Comparison of ENCODE assay signal across 20 mouse cellular contexts in the genomic region with DNA sequence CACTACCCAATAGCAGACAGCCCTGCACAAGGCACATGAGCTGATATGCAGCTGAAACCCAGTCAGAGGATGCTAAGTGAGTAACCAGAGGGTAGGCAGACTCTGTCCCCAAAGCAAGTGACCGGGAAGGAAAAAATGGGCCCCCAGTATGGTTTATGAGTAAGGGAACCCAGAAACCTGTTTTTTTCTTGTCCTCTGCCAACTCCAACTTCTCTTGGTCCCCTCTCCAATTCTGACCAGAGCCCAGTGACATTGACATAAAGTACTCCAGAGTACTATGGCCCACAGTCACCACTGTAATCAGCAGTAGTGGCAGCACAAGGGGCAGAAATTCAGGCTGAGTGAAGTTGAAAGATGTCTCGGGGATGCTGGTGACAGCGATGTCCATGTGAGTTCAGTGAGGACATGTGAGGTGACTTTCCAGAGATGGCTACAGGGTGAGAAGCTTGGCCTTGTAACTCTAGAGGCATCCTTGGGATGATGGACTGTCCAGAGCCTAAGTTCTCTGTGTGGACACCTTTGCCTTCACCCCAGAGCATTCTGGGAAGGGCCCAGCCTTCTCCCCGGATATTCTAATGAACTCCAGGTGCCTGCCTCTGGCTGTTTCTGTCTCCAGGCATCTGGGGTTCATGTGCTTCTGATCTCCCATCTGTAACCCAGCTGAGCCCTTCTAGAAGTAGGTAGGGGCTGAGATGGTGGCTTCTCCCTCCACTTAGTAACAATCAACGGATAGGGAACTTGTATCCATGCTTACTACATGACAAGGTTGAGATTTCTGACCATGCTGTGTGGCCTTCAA. TPM values are rescaled to one million over a fixed set of nuclear protein-coding genes. Genes with fewer than 3 reads are reported as not detected.
DNase-seq lines count a peak whose midpoint lies in the region; ATAC-seq and TF ChIP-seq lines count a peak whose summit lies in the region.
"Had no signal": no experiment of that assay in that cellular context is flagged by ENCODE, and none has a peak within 500 bp of the region (broad histone marks: within the 10 kb centered on the region; RNA-seq: fewer than 3 reads in every experiment).

No protein-coding gene starts in this region.

- 61% methylated on average over 5 of the region's 5 CpGs for WGBS in heart, embryonic 13.5 days

- no peak overlapping the region for H3ac ChIP-seq in myocyte (ENCODE audit: control insufficient read depth, insufficient read length)

- peak overlapping the region; percentile 68 for H3K9ac ChIP-seq in heart, embryonic 13.5 days
- H3K9ac ChIP-seq: embryonic facial prominence, embryonic 15.5 days; forebrain, embryonic 13.5 days; hindbrain, embryonic 14.5 days; liver, embryonic 14.5 days; midbrain, embryonic 15.5 days had no signal

- no peak overlapping the region for H3K4me2 ChIP-seq in heart, embryonic 13.5 days
- peak overlapping the region; percentile 76 for H3K4me2 ChIP-seq in myocyte (ENCODE audit: low read depth)
- H3K4me2 ChIP-seq: embryonic facial prominence, embryonic 15.5 days; forebrain, embryonic 13.5 days; hindbrain, embryonic 14.5 days; midbrain, embryonic 15.5 days had no signal

- intact Hi-C loops in heart, postnatal 36 days (cut with DNase I), result no loop called here
- intact Hi-C loops in left cerebral cortex, adult 2 months (cut with DNase I), result no loop called here
- intact Hi-C loops in left cerebral cortex, postnatal 25 days (cut with DNase I), result no loop called here

- peaks cover 12% of the 10 kb centered on the region for H3K36me3 ChIP-seq in heart, embryonic 13.5 days
- peaks cover 11% of the 10 kb centered on the region for H3K36me3 ChIP-seq in myocyte (ENCODE audit: control insufficient read depth, insufficient read depth)
- H3K36me3 ChIP-seq: embryonic facial prominence, embryonic 15.5 days; G1E; midbrain, embryonic 15.5 days had no signal

- H3K4me3 ChIP-seq in heart, embryonic 13.5 days, result no peak overlapping the region
- H3K4me3 ChIP-seq in left cerebral cortex, adult 2 months, result no peak overlapping the region
- H3K4me3 ChIP-seq in embryonic fibroblast, embryonic 13.5 days (ENCODE audit: insufficient read depth, low read length), result no peak overlapping the region
- no peak overlapping the region for H3K4me3 ChIP-seq in myocyte
- H3K4me3 ChIP-seq: embryonic facial prominence, embryonic 15.5 days; forebrain, embryonic 13.5 days; midbrain, embryonic 15.5 days had no signal

- no peaks in the 10 kb centered on the region for H3K27me3 ChIP-seq in heart, embryonic 13.5 days (replicated peaks)
- no peaks in the 10 kb centered on the region for H3K27me3 ChIP-seq in myocyte (ENCODE audit: control insufficient read depth, insufficient read depth, insufficient read length)
- H3K27me3 ChIP-seq: embryonic facial prominence, embryonic 15.5 days; forebrain, embryonic 13.5 days; midbrain, embryonic 15.5 days had no signal

- DNase-seq in heart, postnatal 36 days, result no peak
- no peak for DNase-seq in left cerebral cortex, adult 2 months (ENCODE audit: extremely low spot score in 1 of 2, low spot score in 2 of 2)
- DNase-seq in left cerebral cortex, postnatal 25 days (ENCODE audit: low spot score in 2 of 2), result no peak
- DNase-seq: cerebellum, adult 9-10 months; gastrocnemius, postnatal 25 days; left cerebral cortex, postnatal 4 days had no signal

- no peaks in the 10 kb centered on the region for H3K9me3 ChIP-seq in heart, embryonic 13.5 days
- H3K9me3 ChIP-seq: embryonic facial prominence, embryonic 15.5 days; forebrain, embryonic 13.5 days; G1E; midbrain, embryonic 15.5 days had no signal

- TF ChIP-seq CTCF in left cerebral cortex, adult 2 months (IDR thresholded peaks at IDR 0.05), result no peak
- TF ChIP-seq CTCF in embryonic fibroblast, embryonic 13.5 days (IDR thresholded peaks at IDR 0.05; ENCODE audit: borderline replicate concordance, insufficient read depth, low read length), result no peak

- H3K27ac ChIP-seq in heart, embryonic 13.5 days (replicated peaks), result peak overlapping the region; percentile 89
- H3K27ac ChIP-seq in left cerebral cortex, adult 2 months, result peak overlapping the region; percentile 36; the same call in 1 of the 2 replicates
- H3K27ac ChIP-seq in embryonic fibroblast, embryonic 13.5 days (ENCODE audit: insufficient read depth, low read length), result peak overlapping the region; percentile 36
- H3K27ac ChIP-seq: forebrain, embryonic 13.5 days; hindbrain, embryonic 14.5 days; liver, embryonic 14.5 days; midbrain, embryonic 15.5 days had no signal

- no peak for ATAC-seq in heart, embryonic 13.5 days (ENCODE audit: extremely low read depth, insufficient number of reproducible peaks, low FRiP score, low TSS enrichment)
- no peak for ATAC-seq in erythroblast, adult 5-6 weeks (replicated peaks; ENCODE audit: low FRiP score, poor library complexity, severe bottlenecking)
- ATAC-seq: CD4-positive, CD25-positive, alpha-beta regulatory T cell, adult 4 months; forebrain, embryonic 13.5 days; intestine, postnatal 0 days; midbrain, embryonic 15.5 days had no signal

- H3K79me2 ChIP-seq in myocyte (ENCODE audit: control insufficient read depth, insufficient read depth), result peaks cover 54% of the 10 kb centered on the region

- H3K4me1 ChIP-seq in heart, embryonic 13.5 days, result peaks cover 86% of the 10 kb centered on the region
- peaks cover 31% of the 10 kb centered on the region for H3K4me1 ChIP-seq in embryonic fibroblast, embryonic 13.5 days (ENCODE audit: control insufficient read depth, insufficient read depth, low read length)

- no peak for TF ChIP-seq POLR2A in embryonic fibroblast, embryonic 13.5 days (IDR thresholded peaks at IDR 0.05; ENCODE audit: low read depth, low read length)
- no peak for TF ChIP-seq POLR2A in myocyte (IDR thresholded peaks at IDR 0.05; ENCODE audit: insufficient read length, low read depth)

TF ChIP-seq in myocyte, 11 proteins besides CTCF, POLR2A, EP300 and RAD21:
- TF ChIP-seq MYOD1 (IDR thresholded peaks at IDR 0.05; ENCODE audit: control insufficient read depth in 1 of 3, insufficient read length in 2 of 3, low read depth in 2 of 3) (no peak), MYOG (IDR thresholded peaks at IDR 0.05; ENCODE audit: control insufficient read depth in 1 of 3, insufficient read depth in 1 of 3, insufficient read length in 2 of 3, low read depth in 2 of 3) (no peak), POLR2AphosphoS2 (IDR thresholded peaks at IDR 0.05; ENCODE audit: insufficient read length, low read depth) (no peak), TCF12 (IDR thresholded peaks at IDR 0.05; ENCODE audit: insufficient read depth, poor library complexity, severe bottlenecking) (no peak), USF1 (IDR thresholded peaks at IDR 0.05; ENCODE audit: low read depth) (no peak), SRF (IDR thresholded peaks at IDR 0.05; ENCODE audit: control insufficient read depth, insufficient read length, low read depth) (no peak), E2F4 (IDR thresholded peaks at IDR 0.05; ENCODE audit: insufficient read depth) (no peak), TCF3 (IDR thresholded peaks at IDR 0.05; ENCODE audit: insufficient read length, low read depth) (no peak), MAX (IDR thresholded peaks at IDR 0.05; ENCODE audit: low read depth) (no peak), REST (IDR thresholded peaks at IDR 0.05; ENCODE audit: insufficient read depth, insufficient read length) (no peak), CEBPB (IDR thresholded peaks at IDR 0.05; ENCODE audit: insufficient read depth, poor library complexity, severe bottlenecking) (no peak)
TF ChIP-seq in myocyte: peak in this region for 0.

RNA-seq across cellular contexts. Expression of a gene that starts 7.5 kb away (rescaled TPM):
- polyA plus RNA-seq in heart, embryonic 13.5 days (2015; fragmentation: Nextera tagmentation; extraction: Ambion mirVana), result 24.2 and 26.2 TPM in 2 replicates
- 10 to 100 TPM; 14.7 to 16.7 TPM for total RNA-seq in heart, postnatal 36 days (2021)
- 10 to 100 TPM; 15.2 to 15.9 TPM for total RNA-seq in left cerebral cortex, adult 2 months (2021)
- total RNA-seq in left cerebral cortex, postnatal 25 days (2021), result 10 to 100 TPM; 17.2 to 18.5 TPM
- 48.4 and 76.1 TPM in 2 replicates for polyA plus RNA-seq in embryonic fibroblast, embryonic 13.5 days (2011; ENCODE audit: insufficient read length, low read depth, missing spikeins)
- polyA plus RNA-seq in myocyte (2012; fragmentation: generic; extraction: Trizol), result 58.3 TPM
- not detected in 2 replicates for total RNA-seq in erythroblast, adult 5-6 weeks (2015; ENCODE audit: low replicate concordance)
- 0.28 TPM in 1 of 2 replicates, not detected in the other for total RNA-seq in erythroblast, adult 5-6 weeks (2017; ENCODE audit: low replicate concordance)
- total RNA-seq: megakaryocyte, adult 5-6 weeks had no signal
- polyA plus RNA-seq: CD4-positive, CD25-positive, alpha-beta regulatory T cell, adult 4 months; G1E had no signal

RNA-seq across cellular contexts. Expression of a gene that starts 7.8 kb away (rescaled TPM):
- 0.49 and 0.73 TPM in 2 replicates for polyA plus RNA-seq in heart, embryonic 13.5 days (2015; fragmentation: Nextera tagmentation; extraction: Ambion mirVana)
- not detected for total RNA-seq in heart, postnatal 36 days (2021)
- not detected for total RNA-seq in left cerebral cortex, adult 2 months (2021)
- not detected for total RNA-seq in left cerebral cortex, postnatal 25 days (2021)
- not detected in 2 replicates for polyA plus RNA-seq in embryonic fibroblast, embryonic 13.5 days (2011; ENCODE audit: insufficient read length, low read depth, missing spikeins)
- 0.85 TPM for polyA plus RNA-seq in myocyte (2012; fragmentation: generic; extraction: Trizol)
- total RNA-seq in erythroblast, adult 5-6 weeks (2015; ENCODE audit: low replicate concordance), result not detected in 2 replicates
- not detected in 2 replicates for total RNA-seq in erythroblast, adult 5-6 weeks (2017; ENCODE audit: low replicate concordance)
- total RNA-seq: G1E; layer of hippocampus, postnatal 25 days; left cerebral cortex, postnatal 4 days; megakaryocyte, adult 5-6 weeks had no signal
- polyA plus RNA-seq: CD4-positive, CD25-positive, alpha-beta regulatory T cell, adult 4 months; forebrain, embryonic 13.5 days; G1E; hindbrain, embryonic 14.5 days; liver, embryonic 14.5 days; midbrain, embryonic 15.5 days had no signal

RNA-seq across cellular contexts. Expression of a gene that starts 55.9 kb away (rescaled TPM):
- polyA plus RNA-seq in heart, embryonic 13.5 days (2015; fragmentation: Nextera tagmentation; extraction: Ambion mirVana), result 6.6 TPM in 2 replicates
- 10 to 100 TPM; 10.0 to 11.1 TPM for total RNA-seq in heart, postnatal 36 days (2021)
- total RNA-seq in left cerebral cortex, adult 2 months (2021), result 1 to 10 TPM; 5.8 to 7.3 TPM
- 1 to 10 TPM; 6.7 to 7.6 TPM for total RNA-seq in left cerebral cortex, postnatal 25 days (2021)
- polyA plus RNA-seq in embryonic fibroblast, embryonic 13.5 days (2011; ENCODE audit: insufficient read length, low read depth, missing spikeins), result 18.1 and 20.7 TPM in 2 replicates
- 9.4 TPM for polyA plus RNA-seq in myocyte (2012; fragmentation: generic; extraction: Trizol)
- 0.38 and 1.3 TPM in 2 replicates for total RNA-seq in erythroblast, adult 5-6 weeks (2015; ENCODE audit: low replicate concordance)
- total RNA-seq in erythroblast, adult 5-6 weeks (2017; ENCODE audit: low replicate concordance), result 0.17 and 0.56 TPM in 2 replicates

Comparison
In these comparisons a context has a peak if more than half of its experiments do, and no peak if none do; other contexts are left out.
1. H3K27ac ChIP-seq: peak in every context shown above with its lines; median percentile 89 in heart, embryonic 13.5 days; 36 in left cerebral cortex, adult 2 months; 36 in embryonic fibroblast, embryonic 13.5 days.
2. RNA of a gene that starts 7.5 kb away (total RNA-seq): 17.2 to 18.5 TPM in left cerebral cortex, postnatal 25 days, 14.7 to 16.7 TPM in heart, postnatal 36 days and 15.2 to 15.9 TPM in left cerebral cortex, adult 2 months; 0.28 TPM in erythroblast, adult 5-6 weeks; every median in the first group is over 10 times any median in the second.